Mouse (Mus musculus): ENCODE results near the gene Il20. TPM values are rescaled to one million over a fixed set of nuclear protein-coding genes. Genes with fewer than 3 reads are reported as not detected.

Gene Il20
- total RNA-seq, 2 experiments from 2014 or later = not detected

DNA sequence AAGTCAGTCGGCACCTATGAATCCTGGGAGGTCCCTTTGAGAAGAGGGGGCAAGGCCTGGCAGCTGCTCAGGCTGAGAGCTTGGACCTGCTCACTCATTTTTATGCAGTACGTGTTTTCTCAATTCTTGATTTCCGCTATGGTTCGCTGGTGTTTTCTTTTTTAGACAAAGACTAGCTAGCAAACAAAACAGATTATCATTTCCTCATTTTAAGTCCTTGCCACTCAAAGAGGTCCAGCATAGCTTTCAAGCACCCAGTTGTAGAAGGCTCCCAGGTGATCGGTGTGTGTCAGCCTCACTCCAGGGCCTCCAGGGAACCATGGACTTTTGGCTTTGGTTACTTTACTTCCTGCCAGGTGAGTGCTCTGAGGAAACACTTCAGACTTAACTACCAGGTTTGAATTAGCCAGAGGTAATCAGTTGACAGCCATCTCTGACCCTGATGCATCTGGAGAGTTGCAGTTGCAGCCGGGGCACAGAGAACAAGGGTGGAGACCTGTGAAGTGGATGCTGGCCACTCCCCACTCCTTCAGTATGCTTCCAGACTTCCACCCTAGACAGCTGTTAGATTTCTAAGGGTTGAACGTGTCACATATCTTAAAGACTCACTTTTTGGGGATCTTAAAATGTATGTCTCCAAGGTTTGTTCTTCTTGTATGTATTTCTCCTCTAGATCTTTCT, 45.6 kb downstream of the Il20 start, which contains the start of gene Fcmr:
Gene Fcmr (plus strand): TSS at position 129 of the 681 bp plus-strand sequence.
- DNase-seq (ENCODE audit: low spot score in 2 of 2) = no peak

DNA sequence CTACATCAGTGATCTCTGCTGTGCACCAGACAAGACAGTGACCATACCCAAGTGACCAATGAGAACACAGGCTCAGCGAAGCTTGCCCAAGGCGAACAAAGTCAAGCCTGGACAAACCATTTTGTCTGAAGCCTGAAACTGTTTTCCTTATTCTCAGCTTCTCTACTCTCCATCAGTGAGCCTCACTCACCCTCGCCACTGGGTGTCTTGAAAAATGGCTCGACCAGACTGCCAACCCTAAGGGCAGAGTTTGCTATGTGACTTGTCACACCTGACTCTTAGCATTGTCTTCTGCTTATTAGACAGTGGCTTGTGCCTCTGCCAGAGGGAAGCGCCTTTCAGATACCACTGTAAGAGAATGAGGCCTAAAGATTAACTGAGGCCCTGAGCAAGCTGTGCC, 46.5 kb downstream of the Il20 start:
- no peak for DNase-seq (ENCODE audit: low spot score in 2 of 2)

DNA sequence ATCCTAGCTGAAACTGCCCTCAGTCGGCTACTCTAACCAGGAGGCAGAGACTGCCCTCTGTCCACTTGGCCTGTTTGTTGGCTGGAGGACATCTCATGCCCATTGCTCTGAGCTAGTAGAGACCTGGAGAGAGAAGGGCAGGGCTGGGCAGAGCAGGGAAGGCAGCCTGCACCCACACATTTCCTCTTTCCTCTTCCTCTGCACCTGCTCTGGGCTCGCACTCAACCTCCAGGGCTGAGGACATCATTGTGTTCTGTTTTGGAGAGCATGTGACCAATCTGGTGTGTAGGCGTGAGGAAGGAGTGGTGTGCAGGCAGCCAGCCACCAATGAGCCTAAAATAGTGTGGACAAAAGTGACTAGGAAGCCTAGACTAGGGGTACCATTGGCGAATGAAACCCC, 47.0 kb downstream of the Il20 start:
- DNase-seq (ENCODE audit: low spot score in 2 of 2) = no peak

DNA sequence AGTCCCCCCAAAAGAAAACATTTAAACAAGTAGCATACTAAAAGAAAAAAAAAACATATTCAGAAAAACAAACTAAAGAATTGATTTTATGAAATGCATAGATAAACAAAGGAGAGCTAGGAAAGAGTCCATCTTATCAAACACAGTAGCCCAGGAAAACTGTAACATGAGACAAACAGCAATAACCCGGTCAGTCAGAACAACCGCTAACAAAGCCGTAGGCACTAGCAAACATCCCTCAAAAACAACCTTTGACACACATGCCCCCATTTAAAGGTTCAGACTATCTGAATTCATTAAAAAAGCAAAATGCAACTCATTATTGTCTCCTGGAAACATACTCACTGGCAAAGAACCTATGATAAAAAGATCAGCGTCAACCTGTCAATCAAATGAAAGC, 53.8 kb downstream of the Il20 start:
- DNase-seq (ENCODE audit: low spot score in 2 of 2) = no peak

Other genes with a start within 250 kb of the Il20 start
- gene C4bp, start 249.8 kb downstream of the Il20 start, total RNA-seq (2021) = under 1 TPM in 1 of 2 experiments, not detected in 1; 0.41 TPM
- gene Gm29427, start 195.7 kb downstream of the Il20 start, total RNA-seq (2021) = not detected
- gene Yod1, start 194.1 kb downstream of the Il20 start, total RNA-seq (2021) = 1 to 10 TPM; 4.0 to 5.2 TPM
- gene Pfkfb2, start 182.2 kb downstream of the Il20 start, total RNA-seq (2021) = 10 to 100 TPM; 10.5 to 13.4 TPM
- 1 to 10 TPM; 1.0 to 1.2 TPM for gene AA986860, start 179.5 kb downstream of the Il20 start, total RNA-seq (2021)
- gene Fcamr, start 110.5 kb downstream of the Il20 start, total RNA-seq (2021) = not detected
- under 1 TPM in 1 of 2 experiments, not detected in 1; 0.08 TPM for gene Pigr, start 84.8 kb downstream of the Il20 start, total RNA-seq (2021)
- under 1 TPM in 1 of 2 experiments, not detected in 1; 0.39 TPM for gene Fcmr, start 45.8 kb downstream of the Il20 start, total RNA-seq (2021)
- gene Il24, start 24.0 kb downstream of the Il20 start, total RNA-seq (2021) = not detected
- not detected for gene Il19, start 28.7 kb upstream of the Il20 start, total RNA-seq (2021)
- gene Il10, start 108.4 kb upstream of the Il20 start, total RNA-seq (2021) = not detected
- 100 to 1,000 TPM; 159 to 163 TPM for gene Mapkapk2, start 186.4 kb upstream of the Il20 start, total RNA-seq (2021)
- under 1 TPM; 0.17 to 0.29 TPM for gene Dyrk3, start 226.9 kb upstream of the Il20 start, total RNA-seq (2021)
- 10 to 100 TPM; 25.3 to 27.2 TPM for gene Eif2d, start 241.7 kb upstream of the Il20 start, total RNA-seq (2021)

Measured in gastrocnemius, postnatal 4 days (tissue).